Mouse (Mus musculus) 3T3-L1 (cell line): Measurements from ENCODE around the gene Gsto2.

Experiments used
- DNase-seq: peaks from one replicate; pipeline ENCODE4 v3.0.0-alpha.2; 2015; ENCODE audit warnings: low read depth, low spot score

Gene Gsto2

GRCm38 (mm10) chr19:47890489-47891130 lies 25.3 kb downstream of the Gsto2 start:
- DNase-seq: peak; percentile 88

- DNase-seq: peak; percentile 80
Observed at GRCm38 (mm10) chr19:47891562-47892312, 26.4 kb downstream of the Gsto2 start.

GRCm38 (mm10) chr19:47893092-47893491 lies 27.8 kb downstream of the Gsto2 start:
- DNase-seq: no peak

- DNase-seq: no peak
Observed at GRCm38 (mm10) chr19:47898472-47899079, 33.2 kb downstream of the Gsto2 start.

GRCm38 (mm10) chr19:47900012-47900411 lies 34.7 kb downstream of the Gsto2 start:
- no peak for DNase-seq

- DNase-seq: no peak
Observed at GRCm38 (mm10) chr19:47900558-47900957, 35.2 kb downstream of the Gsto2 start.

GRCm38 (mm10) chr19:47902316-47903201 lies 37.2 kb downstream of the Gsto2 start:
- DNase-seq: peak; percentile 79

GRCm38 (mm10) chr19:47903679-47904078 lies 38.3 kb downstream of the Gsto2 start:
- no peak for DNase-seq

- no peak for DNase-seq
Observed at GRCm38 (mm10) chr19:47905081-47905480, 39.7 kb downstream of the Gsto2 start.

- DNase-seq: no peak
Observed at GRCm38 (mm10) chr19:47905603-47906002, 40.3 kb downstream of the Gsto2 start.

- DNase-seq: no peak
Observed at GRCm38 (mm10) chr19:47907596-47907995, 42.3 kb downstream of the Gsto2 start.

- no peak for DNase-seq
Observed at GRCm38 (mm10) chr19:47908961-47909371, 43.6 kb downstream of the Gsto2 start.

GRCm38 (mm10) chr19:47909387-47910116 lies 44.2 kb downstream of the Gsto2 start:
- peak; percentile 22 for DNase-seq

- no peak for DNase-seq
Observed at GRCm38 (mm10) chr19:47910117-47910618, 44.8 kb downstream of the Gsto2 start.

- no peak for DNase-seq
Observed at GRCm38 (mm10) chr19:47910751-47911150, 45.4 kb downstream of the Gsto2 start.

GRCm38 (mm10) chr19:47913344-47913743 lies 48.0 kb downstream of the Gsto2 start:
- no peak for DNase-seq

GRCm38 (mm10) chr19:47914191-47914590 lies 48.9 kb downstream of the Gsto2 start:
- DNase-seq: no peak

- no peak for DNase-seq
Observed at GRCm38 (mm10) chr19:47915251-47915650, 49.9 kb downstream of the Gsto2 start.

GRCm38 (mm10) chr19:47917396-47917795 lies 52.1 kb downstream of the Gsto2 start:
- no peak for DNase-seq

- peak; percentile 42 for DNase-seq
Observed at GRCm38 (mm10) chr19:47918016-47918415, 52.7 kb downstream of the Gsto2 start.
